Mouse (Mus musculus) erythroblast, embryonic 14.5 days (primary cell): ENCODE measurements around the gene Mapk14. TPM values are rescaled to one million over a fixed set of nuclear protein-coding genes. Genes with fewer than 3 reads are reported as not detected.
A peak's percentile ranks its signal among the peaks of the same experiment; 100 is the strongest.
"Not testable (repeated sequence)": the region's sequence is repeated elsewhere in the genome, so short reads cannot be mapped to it uniquely, and the experiment has no call there.

Experiments used
- H3K27me3 ChIP-seq: 2 replicates; pipeline ENCODE4 v1.6.1; 2012; ENCODE audit warnings: inconsistent platforms; ENCODE audit not compliant: control insufficient read depth
- H3K36me3 ChIP-seq: 2 replicates; pipeline ENCODE4 v1.6.1; 2012; ENCODE audit warnings: mild to moderate bottlenecking, inconsistent platforms; ENCODE audit not compliant: control insufficient read depth
- H3K4me1 ChIP-seq: 2 replicates; pipeline ENCODE4 v1.6.1; 2012; ENCODE audit warnings: inconsistent platforms; ENCODE audit not compliant: control insufficient read depth
- H3K4me3 ChIP-seq: replicated peaks from 2 replicates; pipeline ENCODE3; 2012; ENCODE audit warnings: moderate library complexity, mild to moderate bottlenecking, inconsistent platforms
- H3K9me3 ChIP-seq: 2 replicates; pipeline ENCODE4 v1.6.1; 2012; ENCODE audit warnings: low read length, inconsistent platforms, mixed read lengths; ENCODE audit not compliant: control insufficient read depth
- GATA1 ChIP-seq: IDR thresholded peaks from 2 replicates; pipeline ENCODE4 v1.6.1; 2012; ENCODE audit warnings: low read length, inconsistent platforms, mixed read lengths
- TAL1 ChIP-seq: IDR thresholded peaks from 3 replicates; pipeline ENCODE4 v1.6.1; 2012; ENCODE audit warnings: low read length, inconsistent platforms, mixed read lengths
- polyA plus RNA-seq: library from polyadenylated mRNA; stranded (reverse); fragments of >175 nt; gene quantifications from 2 replicates; pipeline ENCODE4 v1.2.3, GENCODE M21; 2012

The Mapk14 gene
- polyA plus RNA-seq, 1 experiment: 1.5 TPM

- Histone ChIP-seq H3K4me3 (peak within 1 kb of the TSS; percentile 32), H3K9me3 (peaks cover 5% of the 10 kb centered on the region), H3K36me3 (no peaks in the 10 kb centered on the region), H3K4me1 (peaks cover 11% of the 10 kb centered on the region), H3K27me3 (peaks cover 70% of the 10 kb centered on the region)
- TF ChIP-seq GATA1 (no peak), TAL1 (no peak)
Observed at GRCm38 (mm10) chr17:28769121-28769874, 78.2 kb downstream of the Mapk14 start, which contains the start of gene Mapk13. Gene Mapk13 (plus strand): TSS chr17:28769297.

DNA sequence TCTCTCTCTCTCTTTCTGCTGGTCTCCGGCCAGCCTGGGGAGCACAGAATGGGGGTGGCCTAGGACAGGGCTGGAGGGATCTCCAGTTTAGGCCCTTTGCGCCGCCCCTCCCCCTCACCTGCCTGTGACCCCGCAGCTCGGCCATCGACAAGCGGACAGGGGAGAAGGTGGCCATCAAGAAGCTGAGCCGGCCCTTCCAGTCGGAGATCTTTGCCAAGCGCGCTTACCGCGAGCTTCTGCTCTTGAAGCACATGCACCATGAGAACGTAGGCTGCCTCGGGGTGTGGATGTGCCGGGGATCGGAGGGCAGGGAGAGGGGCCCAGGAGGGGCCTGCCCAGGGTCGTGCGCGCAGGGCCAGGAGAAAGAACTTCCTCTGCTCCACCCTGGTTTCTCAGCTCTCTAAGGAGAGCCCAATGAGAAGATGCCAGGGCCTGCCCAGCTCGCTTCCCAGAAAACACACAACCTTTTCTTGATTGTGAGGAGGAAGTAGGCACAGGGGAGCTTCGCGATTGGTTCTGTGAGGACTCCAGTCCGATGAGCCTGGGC, 78.8 kb downstream of the Mapk14 start:
- Histone ChIP-seq H3K4me3 (no peak overlapping the region), H3K9me3 (peaks cover 6% of the 10 kb centered on the region), H3K36me3 (no peaks in the 10 kb centered on the region), H3K4me1 (peaks cover 11% of the 10 kb centered on the region), H3K27me3 (peaks cover 67% of the 10 kb centered on the region)
- no peak for TF ChIP-seq GATA1

GRCm38 (mm10) chr17:28771289-28771688, 80.2 kb downstream of the Mapk14 start:
- H3K9me3 ChIP-seq: peaks cover 6% of the 10 kb centered on the region
- no peak overlapping the region for H3K4me3 ChIP-seq
- peaks cover 11% of the 10 kb centered on the region for H3K4me1 ChIP-seq
- no peaks in the 10 kb centered on the region for H3K36me3 ChIP-seq
- H3K27me3 ChIP-seq: peaks cover 61% of the 10 kb centered on the region
- TF ChIP-seq TAL1 (no peak), GATA1 (no peak)

DNA sequence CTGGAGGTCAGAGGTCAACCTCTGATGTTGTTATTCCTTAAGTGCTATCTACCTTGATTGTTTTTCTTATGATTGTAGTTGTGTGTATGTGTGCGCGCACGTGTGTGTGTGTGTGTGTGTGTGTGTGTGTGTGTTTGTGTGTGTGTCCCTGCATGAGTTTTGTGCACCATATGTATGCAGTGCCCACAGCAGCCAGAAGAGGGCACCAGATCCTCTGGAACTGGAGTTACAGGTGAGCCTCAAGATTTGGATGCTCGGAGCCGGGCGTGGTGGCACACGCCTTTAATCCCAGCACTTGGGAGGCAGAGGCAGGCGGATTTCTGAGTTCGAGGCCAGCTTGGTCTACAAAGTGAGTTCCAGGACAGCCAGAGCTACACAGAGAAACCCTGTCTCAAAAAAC, 83.2 kb downstream of the Mapk14 start:
- H3K4me1 ChIP-seq: peaks cover 14% of the 10 kb centered on the region
- H3K36me3 ChIP-seq, H3K9me3 ChIP-seq, H3K4me3 ChIP-seq: not testable (repeated sequence)
- H3K27me3 ChIP-seq: peaks cover 33% of the 10 kb centered on the region

GRCm38 (mm10) chr17:28775161-28775560, 84.0 kb downstream of the Mapk14 start:
- H3K9me3 ChIP-seq: peaks cover 6% of the 10 kb centered on the region
- peaks cover 8% of the 10 kb centered on the region for H3K4me1 ChIP-seq
- no peaks in the 10 kb centered on the region for H3K36me3 ChIP-seq
- no peak for TF ChIP-seq TAL1
- no peak for TF ChIP-seq GATA1
- H3K4me3 ChIP-seq: no peak overlapping the region
- peaks cover 24% of the 10 kb centered on the region for H3K27me3 ChIP-seq

GRCm38 (mm10) chr17:28776817-28777216, 85.7 kb downstream of the Mapk14 start:
- peaks cover 13% of the 10 kb centered on the region for H3K4me1 ChIP-seq
- peaks cover 8% of the 10 kb centered on the region for H3K27me3 ChIP-seq
- H3K4me3 ChIP-seq: no peak overlapping the region
- peaks cover 6% of the 10 kb centered on the region for H3K9me3 ChIP-seq
- no peaks in the 10 kb centered on the region for H3K36me3 ChIP-seq
- TF ChIP-seq GATA1: no peak
- TF ChIP-seq TAL1: no peak

GRCm38 (mm10) chr17:28777231-28778005, 86.3 kb downstream of the Mapk14 start:
- Histone ChIP-seq H3K4me3 (no peak overlapping the region), H3K27me3 (peaks cover 2% of the 10 kb centered on the region), H3K36me3 (no peaks in the 10 kb centered on the region), H3K4me1 (peaks cover 17% of the 10 kb centered on the region), H3K9me3 (peaks cover 6% of the 10 kb centered on the region)
- TF ChIP-seq GATA1 (no peak), TAL1 (no peak)

GRCm38 (mm10) chr17:28779735-28780134, 88.6 kb downstream of the Mapk14 start:
- H3K4me1 ChIP-seq: peaks cover 17% of the 10 kb centered on the region
- no peaks in the 10 kb centered on the region; the same call in 1 of the 2 replicates for H3K27me3 ChIP-seq
- no peak overlapping the region for H3K4me3 ChIP-seq
- no peak for TF ChIP-seq TAL1
- no peak for TF ChIP-seq GATA1
- H3K36me3 ChIP-seq: no peaks in the 10 kb centered on the region
- H3K9me3 ChIP-seq: no peaks in the 10 kb centered on the region

DNA sequence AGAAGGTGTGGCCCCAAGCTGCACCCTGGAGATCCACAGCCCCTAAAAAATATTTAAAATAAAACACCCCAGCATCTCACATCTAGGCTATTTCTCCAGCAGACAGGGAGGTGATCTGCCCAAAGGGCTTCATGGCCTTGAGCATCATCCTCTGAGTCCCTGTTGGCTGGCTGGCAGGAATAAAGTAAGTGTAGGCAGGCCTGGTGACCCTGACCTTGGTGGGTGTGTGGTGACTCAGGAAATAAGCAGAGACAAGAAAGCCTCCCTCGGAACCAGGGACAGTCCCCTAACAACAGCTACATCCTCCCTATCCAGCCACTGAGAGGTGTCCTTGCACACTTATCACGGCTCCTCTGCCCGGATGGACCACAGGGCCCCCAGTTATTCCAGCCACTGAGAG, 89.7 kb downstream of the Mapk14 start:
- peaks cover 17% of the 10 kb centered on the region for H3K4me1 ChIP-seq
- TF ChIP-seq TAL1 (no peak), GATA1 (no peak)
- no peak overlapping the region for H3K4me3 ChIP-seq
- no peaks in the 10 kb centered on the region for H3K36me3 ChIP-seq
- H3K27me3 ChIP-seq: no peaks in the 10 kb centered on the region
- H3K9me3 ChIP-seq: no peaks in the 10 kb centered on the region
